ENCODE assay signal across 8 mouse cellular contexts in genomic region chr6:97523118-97523517, GRCm38 (mm10).
A peak's percentile ranks its signal among the peaks of the same experiment; 100 is the strongest.
DNase-seq lines count a peak whose midpoint lies in the region; ATAC-seq lines count a peak whose summit lies in the region.

No protein-coding gene starts in this region.

- WGBS in hindbrain, embryonic 14.5 days, result 2% methylated on average over 11 of the region's 11 CpGs

- no peaks in the 10 kb centered on the region for H3K27me3 ChIP-seq in hindbrain, embryonic 14.5 days (ENCODE audit: control insufficient read depth, insufficient read depth, low read length)

- no peaks in the 10 kb centered on the region for H3K36me3 ChIP-seq in hindbrain, embryonic 14.5 days (replicated peaks; ENCODE audit: control insufficient read depth, insufficient read depth)

- no peak overlapping the region for H3K27ac ChIP-seq in hindbrain, embryonic 14.5 days

- H3K4me2 ChIP-seq in hindbrain, embryonic 14.5 days (replicated peaks), result no peak overlapping the region

- no peak overlapping the region for H3K4me3 ChIP-seq in hindbrain, embryonic 14.5 days (replicated peaks; ENCODE audit: low read length)

- peaks cover 20% of the 10 kb centered on the region for H3K4me1 ChIP-seq in hindbrain, embryonic 14.5 days (replicated peaks; ENCODE audit: control insufficient read depth, insufficient read depth, low read length)

- no peak overlapping the region for H3K9ac ChIP-seq in hindbrain, embryonic 14.5 days

- peak; percentile 73 for ATAC-seq in hindbrain, embryonic 14.5 days (ENCODE audit: low FRiP score)
- peak; percentile 84 for ATAC-seq in megakaryocyte, adult 5-6 weeks (ENCODE audit: poor library complexity, severe bottlenecking)

- no peaks in the 10 kb centered on the region for H3K9me3 ChIP-seq in hindbrain, embryonic 14.5 days (ENCODE audit: control insufficient read depth, low read length)

- peak; percentile 90 for DNase-seq in NIH3T3 (ENCODE audit: low read depth)
- peak; percentile 61 for DNase-seq in cerebellum, adult 9-10 months
- DNase-seq in frontal cortex, postnatal 25 days (ENCODE audit: low spot score in 2 of 2), result peak; percentile 48 to 64
- DNase-seq in hindbrain, embryonic 14.5 days (ENCODE audit: low spot score), result peak; percentile 96
- peak; percentile 80 to 81 for DNase-seq in layer of hippocampus, postnatal 14 days (ENCODE audit: low spot score in 2 of 2)
- DNase-seq in right cerebral cortex, adult 2 months (ENCODE audit: low spot score in 2 of 2), result peak; percentile 75 to 85
- DNase-seq in urinary bladder, adult 2 months (ENCODE audit: low spot score), result peak; percentile 67
